Mouse (Mus musculus) heart, postnatal 0 days (tissue): Measurements from ENCODE around the gene Tpcn1.

Experiments
- CTCF ChIP-seq: IDR thresholded peaks from 2 replicates; pipeline ENCODE4 v1.5.1; 2016; ENCODE audit warnings: antibody characterized with exemption, control low read depth, low read depth
- EP300 ChIP-seq: IDR thresholded peaks from 2 replicates; pipeline ENCODE4 v1.6.1; 2016; ENCODE audit warnings: antibody characterized with exemption, low read depth

- TF ChIP-seq CTCF (no peak), EP300 (no peak)
Observed at GRCm38 (mm10) chr5:120560129-120560615, 28.3 kb downstream of the Tpcn1 start.
